In genomic region chr3:131207846-131208245, GRCm38 (mm10) we compare ENCODE assay signal across 14 mouse cellular contexts.
A peak's percentile ranks its signal among the peaks of the same experiment; 100 is the strongest.
DNase-seq lines count a peak whose midpoint lies in the region; TF ChIP-seq lines count a peak whose summit lies in the region.
"Had no signal": no experiment of that assay in that cellular context is flagged by ENCODE, and none has a peak within 500 bp of the region (broad histone marks: within the 10 kb centered on the region; RNA-seq: fewer than 3 reads in every experiment).

No protein-coding gene starts in this region.

- no peak for TF ChIP-seq EP300 in heart, adult 2 months (IDR thresholded peaks at IDR 0.05; ENCODE audit: insufficient read depth, low read depth, low read length)

- no peaks in the 10 kb centered on the region for H3K4me1 ChIP-seq in heart, adult 2 months (ENCODE audit: control insufficient read depth, insufficient read depth, low read length)
- H3K4me1 ChIP-seq in thymus, adult 2 months (replicated peaks; ENCODE audit: control insufficient read depth, insufficient read depth, low read length): peaks cover 20% of the 10 kb centered on the region

- no peak overlapping the region for H3K9ac ChIP-seq in heart, adult 2 months (ENCODE audit: low read depth, low read length)
- H3K9ac ChIP-seq: limb, embryonic 12.5 days; liver, postnatal 0 days had no signal

- no peak for DNase-seq in heart, adult 2 months
- no peak for DNase-seq in heart, postnatal 25 days (ENCODE audit: low spot score)
- peak; percentile 62 for DNase-seq in CD4-positive helper T cell, adult 2 months (ENCODE audit: low read depth, low spot score)
- DNase-seq in T-cell, adult 2 months (ENCODE audit: low spot score): peak; percentile 53
- DNase-seq in thymus, adult 2 months: peak; percentile 41
- no peak for DNase-seq in frontal cortex, postnatal 25 days (ENCODE audit: low spot score in 2 of 2)
- no peak for DNase-seq in urinary bladder, postnatal 25 days (ENCODE audit: low spot score)
- DNase-seq: cerebellum, adult 2 months; heart, postnatal 36 days; kidney, postnatal 36 days; layer of hippocampus, postnatal 36 days had no signal

- no peaks in the 10 kb centered on the region for H3K27me3 ChIP-seq in heart, adult 2 months (ENCODE audit: control insufficient read depth, insufficient read depth, low read length)
- H3K27me3 ChIP-seq in thymus, adult 2 months (ENCODE audit: control insufficient read depth, insufficient read depth, low read length): no peaks in the 10 kb centered on the region
- H3K27me3 ChIP-seq: limb, embryonic 12.5 days had no signal

- intact Hi-C loops in heart, adult 2 months (cut with DNase I): no loop called here
- intact Hi-C loops in heart, postnatal 25 days (cut with DNase I): no loop called here

- peak; percentile 16 for TF ChIP-seq CTCF in heart, adult 2 months (IDR thresholded peaks at IDR 0.05)
- no peak for TF ChIP-seq CTCF in thymus, adult 2 months (IDR thresholded peaks at IDR 0.05; ENCODE audit: borderline replicate concordance, control insufficient read depth, extremely low read depth, insufficient read depth, low read length, poor library complexity)

- 53% methylated on average over 5 of the region's 5 CpGs for WGBS in heart, adult 2 months
- WGBS in thymus, adult 2 months: 12% methylated on average over 5 of the region's 5 CpGs

- no peak overlapping the region for H3K4me3 ChIP-seq in heart, adult 2 months
- no peak overlapping the region for H3K4me3 ChIP-seq in thymus, adult 2 months (ENCODE audit: control insufficient read depth, insufficient read depth, low read length)
- H3K4me3 ChIP-seq: limb, embryonic 12.5 days had no signal

- no peaks in the 10 kb centered on the region for H3K79me2 ChIP-seq in heart, adult 2 months (replicated peaks; ENCODE audit: control insufficient read depth, insufficient read depth, low read length)

- no peak overlapping the region for H3K27ac ChIP-seq in heart, adult 2 months
- peak overlapping the region; percentile 78 for H3K27ac ChIP-seq in thymus, adult 2 months (ENCODE audit: control insufficient read depth, insufficient read depth, low read length)
- H3K27ac ChIP-seq: limb, embryonic 12.5 days; macrophage had no signal

- no peak for TF ChIP-seq POLR2A in heart, adult 2 months (IDR thresholded peaks at IDR 0.05; ENCODE audit: insufficient read depth, low read depth, low read length)
- no peak for TF ChIP-seq POLR2A in thymus, adult 2 months (IDR thresholded peaks at IDR 0.05; ENCODE audit: control insufficient read depth, extremely low read depth, insufficient read depth, low read length, poor library complexity)

- no peaks in the 10 kb centered on the region for H3K36me3 ChIP-seq in heart, adult 2 months (ENCODE audit: control insufficient read depth, insufficient read depth, low read length)
- peaks cover 52% of the 10 kb centered on the region for H3K36me3 ChIP-seq in thymus, adult 2 months (ENCODE audit: control insufficient read depth, insufficient read depth, low read length)

Comparison
In these comparisons a context has a peak if more than half of its experiments do, and no peak if none do; other contexts are left out.
1. DNase-seq: peak in CD4-positive helper T cell, adult 2 months (single experiment), T-cell, adult 2 months (single experiment) and thymus, adult 2 months (single experiment); none in heart, adult 2 months (0 of 2), heart, postnatal 25 days (single experiment), frontal cortex, postnatal 25 days (0 of 2) and urinary bladder, postnatal 25 days (single experiment).